Mouse (Mus musculus) heart, embryonic 10.5 days (tissue): ENCODE measurements at regions not wholly inside any gene's neighbourhood (a gene's known extent, or its start where the extent isn't known, plus 50 kb on each side); places are given as distances from the start of the nearest gene placed in this dataset.

Experiments used
- DNase-seq: peaks from one replicate; pipeline ENCODE4 v3.0.0-alpha.2; 2017; ENCODE audit warnings: low spot score
- H3K27ac ChIP-seq: fragments of 300-500 bp; sonication (generic); 2 replicates; pipeline ENCODE4 v1.5.1; 2016; ENCODE audit warnings: mild to moderate bottlenecking
- H3K27me3 ChIP-seq: fragments of 300-500 bp; sonication (generic); 2 replicates; pipeline ENCODE4 v1.6.1; 2016; ENCODE audit warnings: mild to moderate bottlenecking; ENCODE audit not compliant: poor library complexity, insufficient read depth, severe bottlenecking
- H3K36me3 ChIP-seq: fragments of 300-500 bp; sonication (generic); 2 replicates; pipeline ENCODE4 v1.6.1; 2016; ENCODE audit warnings: mild to moderate bottlenecking, moderate library complexity
- H3K4me1 ChIP-seq: fragments of 300-500 bp; sonication (generic); 2 replicates; pipeline ENCODE4 v1.6.1; 2016; ENCODE audit warnings: mild to moderate bottlenecking
- H3K4me3 ChIP-seq: fragments of 300-500 bp; sonication (generic); 2 replicates; pipeline ENCODE4 v1.5.1; 2016; ENCODE audit warnings: mild to moderate bottlenecking, moderate library complexity
- H3K9me3 ChIP-seq: fragments of 300-500 bp; sonication (generic); 2 replicates; pipeline ENCODE4 v1.6.1; 2016; ENCODE audit warnings: mild to moderate bottlenecking, moderate library complexity
- WGBS: fragments of 180-500 bp; shearing (Covaris S2); methylation state at CpG from one replicate; pipeline ENCODE4 v1.1.7; 2016; 5-methylcytosine and 5-hydroxymethylcytosine counted together

DNA sequence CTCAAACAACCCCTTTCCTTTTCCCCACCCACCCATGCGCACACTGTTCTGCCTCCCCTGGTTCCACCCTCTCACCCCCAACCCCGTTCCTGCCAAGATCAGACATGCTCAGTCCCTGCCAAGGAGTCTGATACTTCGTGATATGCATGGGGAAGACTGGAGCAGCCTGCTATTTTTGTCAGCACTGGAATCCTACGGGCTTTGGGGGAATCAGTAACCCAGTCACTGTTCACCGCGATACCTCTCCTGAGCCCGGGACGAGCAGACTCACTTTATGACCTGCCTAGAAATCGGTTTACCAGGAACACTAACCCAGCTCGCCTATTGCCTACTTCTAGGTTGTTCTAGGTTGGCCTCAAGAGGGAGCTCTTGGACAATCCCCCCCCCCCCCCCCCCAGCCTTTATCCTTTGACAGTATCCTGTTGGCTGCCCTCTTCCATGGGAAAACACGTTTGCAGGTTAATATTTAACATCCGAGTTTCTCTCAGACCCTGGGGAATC lies 110.2 kb downstream of the Ddx11 start:
- H3K4me3 ChIP-seq: peak overlapping the region; percentile 33; the same call in 1 of the 2 replicates
- DNase-seq: no peak

DNA sequence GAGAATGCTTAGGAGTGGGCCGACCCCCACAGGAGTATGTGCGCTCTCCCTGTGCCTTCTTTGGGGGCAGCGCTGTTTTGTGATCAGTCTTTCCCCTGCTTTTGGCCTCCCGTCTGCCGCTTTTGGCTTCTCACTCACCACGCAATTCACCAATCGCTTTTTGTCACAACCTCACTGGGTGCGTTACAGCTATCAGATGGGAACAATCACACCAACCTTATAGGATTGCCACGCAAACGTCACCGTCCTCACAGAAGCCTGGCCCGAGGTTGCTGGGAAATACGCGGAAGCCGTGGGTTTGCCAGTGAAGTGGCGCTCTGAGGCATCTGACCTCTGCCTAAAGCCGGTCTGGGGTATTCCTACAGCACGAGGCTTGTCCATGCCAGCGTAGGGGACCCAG lies 111.1 kb downstream of the Ddx11 start:
- H3K27ac ChIP-seq: no peak overlapping the region
- H3K9me3 ChIP-seq: no peaks in the 10 kb centered on the region
- WGBS: 73% methylated on average over 19 of the region's 19 CpGs
- no peak for DNase-seq
- H3K4me1 ChIP-seq: peaks cover 6% of the 10 kb centered on the region; the same call in 1 of the 2 replicates
- no peak overlapping the region for H3K4me3 ChIP-seq
- H3K36me3 ChIP-seq: no peaks in the 10 kb centered on the region
- H3K27me3 ChIP-seq: peaks cover 21% of the 10 kb centered on the region

More for the DNA sequence above, 110.2 kb downstream of the Ddx11 start:
- Histone ChIP-seq H3K27me3 (peaks cover 17% of the 10 kb centered on the region), H3K27ac (no peak overlapping the region), H3K9me3 (no peaks in the 10 kb centered on the region), H3K4me1 (peaks cover 6% of the 10 kb centered on the region; the same call in 1 of the 2 replicates), H3K36me3 (no peaks in the 10 kb centered on the region)
- 29% methylated on average over 12 of the region's 12 CpGs for WGBS

- DNase-seq: peak; percentile 92
- Histone ChIP-seq H3K27ac (no peak overlapping the region), H3K4me1 (peaks cover 11% of the 10 kb centered on the region; the same call in 1 of the 2 replicates), H3K27me3 (peaks cover 21% of the 10 kb centered on the region), H3K4me3 (0 out of 2 replicates have a peak overlapping the region, but pooled peaks have one; percentile 22), H3K36me3 (no peaks in the 10 kb centered on the region), H3K9me3 (no peaks in the 10 kb centered on the region)
- WGBS: 8% methylated on average over 19 of the region's 19 CpGs
Observed at GRCm38 (mm10) chr17:66235096-66235805, 111.9 kb downstream of the Ddx11 start.

- H3K4me1 ChIP-seq: peaks cover 11% of the 10 kb centered on the region; the same call in 1 of the 2 replicates
- H3K27me3 ChIP-seq: peaks cover 21% of the 10 kb centered on the region
- H3K9me3 ChIP-seq: no peaks in the 10 kb centered on the region
- H3K27ac ChIP-seq: no peak overlapping the region
- 85% methylated on average over 15 of the region's 15 CpGs for WGBS
- no peak overlapping the region for H3K4me3 ChIP-seq
- H3K36me3 ChIP-seq: no peaks in the 10 kb centered on the region
- DNase-seq: no peak
Observed at GRCm38 (mm10) chr17:66235806-66236335, 112.6 kb downstream of the Ddx11 start.

- H3K27ac ChIP-seq: peak overlapping the region; percentile 63; the same call in 1 of the 2 replicates
- 0 out of 2 replicates have a peak, but pooled peaks cover 4% of the 10 kb centered on the region for H3K27me3 ChIP-seq
- H3K36me3 ChIP-seq: no peaks in the 10 kb centered on the region
- 24% methylated on average over 9 of the region's 9 CpGs for WGBS
- peaks cover 13% of the 10 kb centered on the region for H3K4me1 ChIP-seq
- no peaks in the 10 kb centered on the region for H3K9me3 ChIP-seq
- peak overlapping the region; percentile 22; the same call in 1 of the 2 replicates for H3K4me3 ChIP-seq
- no peak for DNase-seq
Observed at GRCm38 (mm10) chr17:66241868-66242622, 118.7 kb downstream of the Ddx11 start.

GRCm38 (mm10) chr17:66244183-66244582 lies 120.9 kb downstream of the Ddx11 start:
- WGBS: 89% methylated on average over 14 of the region's 14 CpGs
- Histone ChIP-seq H3K4me3 (no peak overlapping the region), H3K27ac (no peak overlapping the region), H3K36me3 (no peaks in the 10 kb centered on the region), H3K9me3 (no peaks in the 10 kb centered on the region), H3K4me1 (peaks cover 13% of the 10 kb centered on the region), H3K27me3 (no peaks in the 10 kb centered on the region)
- DNase-seq: no peak

DNA sequence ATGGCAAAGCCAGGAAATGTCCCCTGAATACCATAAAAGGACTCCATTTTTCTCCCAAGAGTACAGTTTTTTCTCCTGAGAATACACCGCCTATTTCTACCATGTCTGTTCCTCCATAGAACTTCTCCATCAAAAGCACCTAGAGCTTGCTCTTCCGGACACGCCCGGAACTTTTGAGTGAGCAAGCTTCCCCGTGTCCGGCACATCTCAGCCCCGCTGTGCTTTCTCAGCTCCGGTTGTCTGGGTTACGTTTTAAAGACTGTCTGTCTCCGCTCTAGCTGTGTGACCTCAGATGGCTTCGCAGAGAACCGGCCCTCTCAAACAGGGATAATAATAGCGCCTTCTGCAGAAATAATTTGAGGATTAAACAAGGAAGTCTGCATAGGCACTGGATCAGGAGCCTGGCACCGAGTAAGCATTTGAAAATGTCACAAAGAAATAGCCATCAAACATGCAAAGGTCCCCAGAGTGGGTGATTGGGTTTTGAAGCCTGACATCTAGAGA lies 122.8 kb downstream of the Ddx11 start:
- no peaks in the 10 kb centered on the region for H3K27me3 ChIP-seq
- no peak for DNase-seq
- H3K4me1 ChIP-seq: peaks cover 9% of the 10 kb centered on the region
- no peak overlapping the region for H3K4me3 ChIP-seq
- WGBS: 57% methylated on average over 14 of the region's 14 CpGs
- H3K9me3 ChIP-seq: no peaks in the 10 kb centered on the region
- H3K27ac ChIP-seq: no peak overlapping the region
- no peaks in the 10 kb centered on the region for H3K36me3 ChIP-seq

DNA sequence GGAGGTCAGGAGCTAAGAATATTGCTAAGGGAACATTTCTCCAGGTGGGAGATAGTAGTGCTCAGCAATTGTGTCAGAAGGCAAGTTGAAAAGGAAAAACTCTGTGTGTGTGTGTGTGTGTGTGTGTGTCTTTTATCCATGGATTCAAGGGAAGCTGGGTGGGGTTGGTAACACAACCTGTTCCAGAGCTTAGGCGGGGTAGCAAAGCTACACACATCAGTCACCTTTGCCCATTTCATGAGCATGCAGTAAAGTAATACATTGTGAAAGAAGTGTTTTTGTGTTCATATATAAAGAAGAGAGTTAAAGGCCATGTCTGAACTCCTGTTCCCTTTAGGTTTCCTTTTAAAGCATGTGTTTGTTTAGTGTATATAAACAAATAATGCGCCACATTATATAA lies 128.2 kb downstream of the Ddx11 start:
- no peak for DNase-seq
- Histone ChIP-seq H3K27ac (no peak overlapping the region), H3K36me3 (no peaks in the 10 kb centered on the region), H3K27me3 (no peaks in the 10 kb centered on the region), H3K4me3 (no peak overlapping the region), H3K4me1 (peaks cover 5% of the 10 kb centered on the region), H3K9me3 (no peaks in the 10 kb centered on the region)
- WGBS: 93% methylated on average over 2 of the region's 2 CpGs

DNA sequence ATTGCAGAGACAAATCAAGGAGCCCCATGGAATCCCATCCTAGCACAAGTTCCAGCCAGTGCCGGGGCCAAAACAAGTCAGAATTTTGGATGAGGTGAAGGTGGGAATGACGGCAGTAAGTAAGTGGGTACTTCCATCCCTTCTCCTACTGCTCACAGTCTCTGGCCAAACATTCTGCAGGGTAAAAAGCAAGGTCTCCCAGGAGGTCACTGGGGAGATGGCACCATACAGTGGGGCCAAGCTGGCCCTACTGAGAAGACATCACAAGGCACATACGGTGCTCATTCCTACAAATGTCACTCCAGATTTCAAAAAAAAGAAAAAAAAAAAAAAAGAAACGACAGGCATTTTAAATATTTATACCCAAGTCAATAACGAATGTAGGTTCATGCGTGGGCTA lies 129.6 kb downstream of the Ddx11 start:
- Histone ChIP-seq H3K27me3 (no peaks in the 10 kb centered on the region), H3K4me1 (peaks cover 6% of the 10 kb centered on the region), H3K4me3 (no peak overlapping the region), H3K36me3 (no peaks in the 10 kb centered on the region), H3K27ac (no peak overlapping the region), H3K9me3 (no peaks in the 10 kb centered on the region)
- 87% methylated on average over 6 of the region's 6 CpGs for WGBS
- no peak for DNase-seq

- Histone ChIP-seq H3K4me1 (peaks cover 6% of the 10 kb centered on the region), H3K27me3 (0 out of 2 replicates have a peak, but pooled peaks cover 2% of the 10 kb centered on the region), H3K36me3 (no peaks in the 10 kb centered on the region), H3K9me3 (no peaks in the 10 kb centered on the region), H3K27ac (no peak overlapping the region), H3K4me3 (no peak overlapping the region)
- 71% methylated on average over 8 of the region's 8 CpGs for WGBS
- no peak for DNase-seq
Observed at GRCm38 (mm10) chr17:66259697-66260096, 136.4 kb downstream of the Ddx11 start.

DNA sequence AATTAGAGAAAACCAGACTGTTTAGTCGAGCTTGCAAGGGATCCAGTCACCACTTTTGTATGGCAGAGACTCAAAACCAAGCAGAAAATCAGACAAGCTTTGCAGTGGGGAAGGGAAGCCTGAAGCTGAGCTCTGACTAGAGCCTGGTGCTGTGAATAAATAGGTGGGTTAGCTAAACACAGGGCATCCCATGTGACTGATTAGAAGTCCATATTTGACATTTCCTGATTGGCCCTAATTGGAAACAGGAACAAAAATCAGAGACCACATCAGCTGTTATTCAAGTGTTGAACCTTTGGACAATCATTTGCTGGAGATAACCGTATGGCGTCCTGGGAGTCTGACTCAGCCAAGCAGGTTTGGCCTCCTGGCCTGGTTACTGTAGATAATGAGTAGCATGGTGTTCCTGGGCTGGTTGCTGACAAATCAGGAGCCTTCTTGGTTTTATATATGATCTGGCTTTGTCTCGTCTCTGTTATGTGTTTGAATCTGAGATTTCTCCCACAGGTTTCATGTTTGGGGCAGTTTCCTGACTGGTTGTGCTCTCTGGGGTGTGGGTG lies 139.4 kb downstream of the Ddx11 start:
- peaks cover 7% of the 10 kb centered on the region; the same call in 1 of the 2 replicates for H3K27me3 ChIP-seq
- no peaks in the 10 kb centered on the region for H3K36me3 ChIP-seq
- no peak overlapping the region for H3K4me3 ChIP-seq
- DNase-seq: no peak
- no peak overlapping the region for H3K27ac ChIP-seq
- no peaks in the 10 kb centered on the region for H3K4me1 ChIP-seq
- WGBS: 48% methylated on average over 4 of the region's 4 CpGs
- H3K9me3 ChIP-seq: no peaks in the 10 kb centered on the region

GRCm38 (mm10) chr17:66263405-66263804 lies 140.1 kb downstream of the Ddx11 start:
- Histone ChIP-seq H3K4me1 (peaks cover 1% of the 10 kb centered on the region; the same call in 1 of the 2 replicates), H3K27me3 (peaks cover 7% of the 10 kb centered on the region; the same call in 1 of the 2 replicates), H3K9me3 (no peaks in the 10 kb centered on the region), H3K27ac (no peak overlapping the region), H3K4me3 (no peak overlapping the region), H3K36me3 (no peaks in the 10 kb centered on the region)
- DNase-seq: no peak
- WGBS: 87% methylated on average over 4 of the region's 4 CpGs
